ENCODE assay signal across 11 mouse cellular contexts in the genomic region with DNA sequence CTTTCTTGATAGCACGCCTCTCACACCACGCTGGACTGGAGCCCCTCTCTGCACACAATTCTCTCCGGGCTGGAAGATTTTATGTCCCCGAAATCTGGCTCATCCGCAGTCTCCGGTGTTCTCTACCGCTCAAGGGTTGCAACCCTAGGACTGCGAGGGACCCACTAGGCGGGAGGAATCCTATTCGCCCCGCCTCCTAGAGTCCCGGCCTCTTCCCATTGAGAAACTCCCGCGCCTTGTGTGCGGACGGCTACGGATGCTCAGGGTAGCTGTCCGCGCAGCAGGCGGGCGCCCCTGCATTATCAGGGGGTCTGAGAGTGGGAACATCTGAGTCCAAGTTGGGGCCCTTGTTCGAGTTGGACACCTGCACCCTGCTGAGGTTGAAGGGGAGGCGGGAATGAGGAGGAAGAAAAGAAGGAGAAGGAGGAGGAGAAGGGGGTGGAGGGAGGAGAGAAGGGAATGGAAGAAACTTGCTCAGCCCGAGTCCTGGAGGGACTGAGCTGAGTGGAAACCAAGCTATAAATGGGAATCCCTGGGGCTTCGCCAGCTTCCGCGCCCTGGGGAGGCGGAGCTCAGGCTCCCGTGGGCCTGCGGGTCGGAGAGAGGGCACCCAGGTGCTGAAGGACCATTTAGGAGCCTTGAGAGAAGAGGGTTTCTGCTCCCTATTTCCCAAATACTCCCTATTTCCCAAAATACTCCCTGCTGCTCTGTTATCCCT. TPM values are rescaled to one million over a fixed set of nuclear protein-coding genes. Genes with fewer than 3 reads are reported as not detected.
A peak's percentile ranks its signal among the peaks of the same experiment; 100 is the strongest.
DNase-seq lines count a peak whose midpoint lies in the region; ATAC-seq and TF ChIP-seq lines count a peak whose summit lies in the region.
"Had no signal": no experiment of that assay in that cellular context is flagged by ENCODE, and none has a peak within 500 bp of the region (broad histone marks: within the 10 kb centered on the region; RNA-seq: fewer than 3 reads in every experiment).

No protein-coding gene starts in this region.

- H3K27me3 ChIP-seq in liver, embryonic 12.5 days (replicated peaks): peaks cover 98% of the 10 kb centered on the region
- H3K27me3 ChIP-seq in limb, embryonic 12.5 days: peaks cover 97% of the 10 kb centered on the region
- peaks cover 23% of the 10 kb centered on the region for H3K27me3 ChIP-seq in stomach, postnatal 0 days (ENCODE audit: control insufficient read depth, insufficient read depth, low read length)

- TF ChIP-seq EP300 in stomach, postnatal 0 days (optimal IDR thresholded peaks at IDR 0.05): no peak

- no peak for TF ChIP-seq CTCF in stomach, postnatal 0 days (IDR thresholded peaks at IDR 0.05; ENCODE audit: low read depth)

- peak; percentile 4 for DNase-seq in cerebellum, adult 11-12 months
- no peak for DNase-seq in cerebellum, adult 11 months
- no peak for DNase-seq in liver
- DNase-seq in stomach, postnatal 0 days (ENCODE audit: low spot score): no peak
- no peak for DNase-seq in cerebellum, postnatal 36 days
- no peak for DNase-seq in right cerebral cortex, postnatal 36 days (ENCODE audit: low spot score in 2 of 2)
- DNase-seq: thymus, postnatal 14 days had no signal

- H3K4me3 ChIP-seq in liver, embryonic 12.5 days: no peak overlapping the region
- peak overlapping the region; percentile 22; the same call in 1 of the 2 replicates for H3K4me3 ChIP-seq in limb, embryonic 12.5 days (replicated peaks)
- H3K4me3 ChIP-seq in stomach, postnatal 0 days (ENCODE audit: low read depth, low read length): peak overlapping the region; percentile 6; the same call in 1 of the 2 replicates
- H3K4me3 ChIP-seq: erythroblast, embryonic 14.5 days; myocyte had no signal

- peak overlapping the region; percentile 4; the same call in 1 of the 2 replicates for H3K4me2 ChIP-seq in liver, embryonic 12.5 days
- peak overlapping the region; percentile 36 for H3K4me2 ChIP-seq in limb, embryonic 12.5 days
- peak overlapping the region; percentile 34 for H3K4me2 ChIP-seq in stomach, postnatal 0 days (replicated peaks; ENCODE audit: low read depth)

- H3K27ac ChIP-seq in liver, embryonic 12.5 days: no peak overlapping the region
- no peak overlapping the region for H3K27ac ChIP-seq in limb, embryonic 12.5 days
- no peak overlapping the region for H3K27ac ChIP-seq in stomach, postnatal 0 days (replicated peaks)

- H3K36me3 ChIP-seq in liver, embryonic 12.5 days: no peaks in the 10 kb centered on the region
- no peaks in the 10 kb centered on the region for H3K36me3 ChIP-seq in limb, embryonic 12.5 days
- no peaks in the 10 kb centered on the region for H3K36me3 ChIP-seq in stomach, postnatal 0 days (ENCODE audit: control insufficient read depth, insufficient read depth, low read length)

- H3K9ac ChIP-seq in liver, embryonic 12.5 days: no peak overlapping the region
- no peak overlapping the region for H3K9ac ChIP-seq in limb, embryonic 12.5 days (replicated peaks)
- no peak overlapping the region for H3K9ac ChIP-seq in stomach, postnatal 0 days (ENCODE audit: low read length)

- H3K4me1 ChIP-seq in liver, embryonic 12.5 days: peaks cover 6% of the 10 kb centered on the region
- H3K4me1 ChIP-seq in limb, embryonic 12.5 days (replicated peaks): peaks cover 14% of the 10 kb centered on the region
- H3K4me1 ChIP-seq in stomach, postnatal 0 days (replicated peaks; ENCODE audit: control insufficient read depth, insufficient read depth): 0 out of 2 replicates have a peak, but pooled peaks cover 2% of the 10 kb centered on the region

- no peak for ATAC-seq in liver, embryonic 12.5 days
- 0 out of 2 replicates have a peak, but pooled peaks have one; percentile 22 for ATAC-seq in limb, embryonic 12.5 days (ENCODE audit: insufficient number of reproducible peaks, insufficient read depth, low FRiP score, low TSS enrichment, low read depth)
- ATAC-seq in stomach, postnatal 0 days (ENCODE audit: low FRiP score, low TSS enrichment): no peak

- H3K9me3 ChIP-seq in liver, embryonic 12.5 days (replicated peaks): no peaks in the 10 kb centered on the region
- H3K9me3 ChIP-seq in limb, embryonic 12.5 days: no peaks in the 10 kb centered on the region; the same call in 1 of the 2 replicates
- H3K9me3 ChIP-seq in stomach, postnatal 0 days (ENCODE audit: control insufficient read depth, low read length): no peaks in the 10 kb centered on the region

- WGBS in liver, embryonic 12.5 days (ENCODE audit: insufficient replicate concordance): 3% methylated on average over 31 of the region's 31 CpGs
- under 1% methylated on average over 31 of the region's 31 CpGs for WGBS in limb, embryonic 12.5 days
- under 1% methylated on average over 31 of the region's 31 CpGs for WGBS in stomach, postnatal 0 days

RNA-seq across cellular contexts. Expression of gene Kirrel2, which starts 0.4 kb away (rescaled TPM):
- polyA plus RNA-seq in liver, embryonic 12.5 days (2016; fragmentation: Nextera tagmentation; extraction: Ambion mirVana): 0.05 and 0.17 TPM in 2 replicates
- polyA plus RNA-seq in limb, embryonic 12.5 days (2016; fragmentation: Nextera tagmentation; extraction: Ambion mirVana): 0.29 and 0.65 TPM in 2 replicates
- polyA plus RNA-seq in stomach, postnatal 0 days (2015; fragmentation: Nextera tagmentation; extraction: Ambion mirVana): 0.18 TPM in 2 replicates
- polyA plus RNA-seq: myocyte had no signal

RNA-seq across cellular contexts. Expression of gene Nphs1, which starts 1.0 kb away (rescaled TPM):
- polyA plus RNA-seq in liver, embryonic 12.5 days (2016; fragmentation: Nextera tagmentation; extraction: Ambion mirVana): 0.14 and 0.18 TPM in 2 replicates
- 0.10 TPM in 1 of 2 replicates, not detected in the other for polyA plus RNA-seq in limb, embryonic 12.5 days (2016; fragmentation: Nextera tagmentation; extraction: Ambion mirVana)
- polyA plus RNA-seq in stomach, postnatal 0 days (2015; fragmentation: Nextera tagmentation; extraction: Ambion mirVana): 0.16 and 0.25 TPM in 2 replicates
- polyA plus RNA-seq: erythroblast, embryonic 14.5 days had no signal

RNA-seq across cellular contexts. Expression of gene Aplp1, which starts 11.7 kb away (rescaled TPM):
- 7.5 and 8.2 TPM in 2 replicates for polyA plus RNA-seq in liver, embryonic 12.5 days (2016; fragmentation: Nextera tagmentation; extraction: Ambion mirVana)
- polyA plus RNA-seq in limb, embryonic 12.5 days (2016; fragmentation: Nextera tagmentation; extraction: Ambion mirVana): 32.5 and 33.9 TPM in 2 replicates
- polyA plus RNA-seq in stomach, postnatal 0 days (2015; fragmentation: Nextera tagmentation; extraction: Ambion mirVana): 21.7 and 24.1 TPM in 2 replicates

RNA-seq across cellular contexts. Expression of gene Nfkbid, which starts 35.5 kb away (rescaled TPM):
- polyA plus RNA-seq in liver, embryonic 12.5 days (2016; fragmentation: Nextera tagmentation; extraction: Ambion mirVana): 1.5 and 2.1 TPM in 2 replicates
- polyA plus RNA-seq in limb, embryonic 12.5 days (2016; fragmentation: Nextera tagmentation; extraction: Ambion mirVana): 1.2 and 1.3 TPM in 2 replicates
- 1.1 TPM in 2 replicates for polyA plus RNA-seq in stomach, postnatal 0 days (2015; fragmentation: Nextera tagmentation; extraction: Ambion mirVana)

RNA-seq across cellular contexts. Expression of gene Prodh2, which starts 36.4 kb away (rescaled TPM):
- polyA plus RNA-seq in liver, embryonic 12.5 days (2016; fragmentation: Nextera tagmentation; extraction: Ambion mirVana): 21.1 and 22.3 TPM in 2 replicates
- not detected in 2 replicates for polyA plus RNA-seq in limb, embryonic 12.5 days (2016; fragmentation: Nextera tagmentation; extraction: Ambion mirVana)
- polyA plus RNA-seq in stomach, postnatal 0 days (2015; fragmentation: Nextera tagmentation; extraction: Ambion mirVana): 0.42 and 0.68 TPM in 2 replicates
- polyA plus RNA-seq: myocyte had no signal
